Mouse (Mus musculus) erythroblast, embryonic 14.5 days (primary cell): ENCODE measurements around the gene Iqcb1. TPM values are rescaled to one million over a fixed set of nuclear protein-coding genes. Genes with fewer than 3 reads are reported as not detected.
A peak's percentile ranks its signal among the peaks of the same experiment; 100 is the strongest.

Experiments used
- H3K27me3 ChIP-seq: 2 replicates; pipeline ENCODE4 v1.6.1; 2012; ENCODE audit warnings: inconsistent platforms; ENCODE audit not compliant: control insufficient read depth
- H3K36me3 ChIP-seq: 2 replicates; pipeline ENCODE4 v1.6.1; 2012; ENCODE audit warnings: mild to moderate bottlenecking, inconsistent platforms; ENCODE audit not compliant: control insufficient read depth
- H3K4me1 ChIP-seq: 2 replicates; pipeline ENCODE4 v1.6.1; 2012; ENCODE audit warnings: inconsistent platforms; ENCODE audit not compliant: control insufficient read depth
- H3K4me3 ChIP-seq: replicated peaks from 2 replicates; pipeline ENCODE3; 2012; ENCODE audit warnings: moderate library complexity, mild to moderate bottlenecking, inconsistent platforms
- H3K9me3 ChIP-seq: 2 replicates; pipeline ENCODE4 v1.6.1; 2012; ENCODE audit warnings: low read length, inconsistent platforms, mixed read lengths; ENCODE audit not compliant: control insufficient read depth
- GATA1 ChIP-seq: IDR thresholded peaks from 2 replicates; pipeline ENCODE4 v1.6.1; 2012; ENCODE audit warnings: low read length, inconsistent platforms, mixed read lengths
- TAL1 ChIP-seq: IDR thresholded peaks from 3 replicates; pipeline ENCODE4 v1.6.1; 2012; ENCODE audit warnings: low read length, inconsistent platforms, mixed read lengths
- polyA plus RNA-seq: library from polyadenylated mRNA; stranded (reverse); fragments of >175 nt; gene quantifications from 2 replicates; pipeline ENCODE4 v1.2.3, GENCODE M21; 2012

The Iqcb1 gene
- polyA plus RNA-seq, 1 experiment: 0.23 TPM

- Histone ChIP-seq H3K27me3 (no peaks in the 10 kb centered on the region), H3K4me3 (no peak overlapping the region), H3K36me3 (peaks cover 18% of the 10 kb centered on the region), H3K4me1 (no peaks in the 10 kb centered on the region), H3K9me3 (no peaks in the 10 kb centered on the region)
- TF ChIP-seq TAL1 (no peak), GATA1 (no peak)
These were observed 35.4 kb downstream of the Iqcb1 start for GRCm38 (mm10) chr16:36863585-36863984.

DNA sequence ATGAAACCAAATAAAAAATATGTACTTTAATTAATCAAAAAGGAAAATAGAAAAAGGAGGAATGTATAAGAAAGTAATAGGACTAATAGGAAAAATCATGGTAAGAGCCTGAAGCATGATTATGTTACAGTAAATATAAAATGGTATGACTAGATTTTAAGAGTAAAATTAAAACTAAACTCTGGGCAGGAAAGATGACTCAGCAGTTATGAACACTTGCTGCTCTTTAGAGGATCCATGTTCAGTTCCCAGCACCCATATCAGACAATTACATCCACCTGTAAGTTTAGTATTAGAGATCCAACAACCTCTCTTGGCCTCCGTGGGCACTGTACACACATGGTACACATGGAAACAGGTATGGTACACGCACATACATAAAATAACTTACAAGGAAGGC is 41.3 kb downstream of the Iqcb1 start:
- peaks cover 31% of the 10 kb centered on the region for H3K36me3 ChIP-seq
- no peak overlapping the region for H3K4me3 ChIP-seq
- H3K27me3 ChIP-seq: no peaks in the 10 kb centered on the region
- TF ChIP-seq GATA1 (no peak), TAL1 (no peak)
- H3K9me3 ChIP-seq: no peaks in the 10 kb centered on the region
- peaks cover 7% of the 10 kb centered on the region for H3K4me1 ChIP-seq

- Histone ChIP-seq H3K4me3 (peak within 1 kb of the TSS; percentile 94), H3K27me3 (no peaks in the 10 kb centered on the region), H3K36me3 (peaks cover 17% of the 10 kb centered on the region), H3K4me1 (peaks cover 34% of the 10 kb centered on the region), H3K9me3 (no peaks in the 10 kb centered on the region)
- no peak for TF ChIP-seq TAL1
- no peak for TF ChIP-seq GATA1
These were observed 46.5 kb downstream of the Iqcb1 start, which contains the start of the genes Eaf2 and Golgb1 for GRCm38 (mm10) chr16:36874583-36875275. Gene Eaf2, minus strand, starts transcription at chr16:36875003. Gene Golgb1, plus strand, starts transcription at chr16:36875140.

DNA sequence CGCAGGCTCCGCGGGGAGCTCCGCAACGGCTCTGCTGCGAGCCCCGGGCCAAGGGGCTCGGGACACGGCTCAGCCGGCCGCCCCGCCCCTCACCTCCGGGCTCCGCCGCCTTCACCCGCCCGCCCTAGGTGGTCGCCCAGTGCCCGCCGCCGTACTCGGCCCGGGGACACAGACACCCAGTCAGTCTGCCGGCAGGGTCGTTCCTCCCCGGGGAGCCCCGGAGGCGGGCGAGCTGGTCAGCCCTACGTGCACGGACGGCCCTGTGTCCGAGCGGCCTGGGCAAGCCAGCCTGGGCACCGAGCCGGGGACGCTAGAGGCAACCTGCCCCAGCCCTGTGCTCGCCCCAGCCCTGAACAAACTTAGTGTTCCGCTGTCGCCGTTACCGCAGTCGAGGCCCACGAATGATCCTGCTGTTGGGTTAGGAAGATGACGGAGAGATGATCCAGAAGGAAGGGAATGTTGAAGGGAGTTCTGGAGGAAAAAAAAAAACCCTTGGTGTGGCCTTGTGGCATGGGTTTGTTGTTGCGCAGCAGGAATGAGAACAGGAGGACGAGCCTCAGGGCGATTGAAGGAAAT is 47.2 kb downstream of the Iqcb1 start:
- Histone ChIP-seq H3K9me3 (no peaks in the 10 kb centered on the region), H3K36me3 (peaks cover 16% of the 10 kb centered on the region), H3K27me3 (no peaks in the 10 kb centered on the region), H3K4me3 (peak overlapping the region; percentile 94), H3K4me1 (peaks cover 37% of the 10 kb centered on the region)
- TF ChIP-seq GATA1: no peak
- TF ChIP-seq TAL1: no peak

- no peaks in the 10 kb centered on the region for H3K27me3 ChIP-seq
- no peak overlapping the region for H3K4me3 ChIP-seq
- no peaks in the 10 kb centered on the region for H3K9me3 ChIP-seq
- TF ChIP-seq TAL1 (no peak), GATA1 (no peak)
- H3K4me1 ChIP-seq: peaks cover 45% of the 10 kb centered on the region
- H3K36me3 ChIP-seq: peaks cover 4% of the 10 kb centered on the region
These were observed 49.1 kb downstream of the Iqcb1 start for GRCm38 (mm10) chr16:36877316-36877715.

DNA sequence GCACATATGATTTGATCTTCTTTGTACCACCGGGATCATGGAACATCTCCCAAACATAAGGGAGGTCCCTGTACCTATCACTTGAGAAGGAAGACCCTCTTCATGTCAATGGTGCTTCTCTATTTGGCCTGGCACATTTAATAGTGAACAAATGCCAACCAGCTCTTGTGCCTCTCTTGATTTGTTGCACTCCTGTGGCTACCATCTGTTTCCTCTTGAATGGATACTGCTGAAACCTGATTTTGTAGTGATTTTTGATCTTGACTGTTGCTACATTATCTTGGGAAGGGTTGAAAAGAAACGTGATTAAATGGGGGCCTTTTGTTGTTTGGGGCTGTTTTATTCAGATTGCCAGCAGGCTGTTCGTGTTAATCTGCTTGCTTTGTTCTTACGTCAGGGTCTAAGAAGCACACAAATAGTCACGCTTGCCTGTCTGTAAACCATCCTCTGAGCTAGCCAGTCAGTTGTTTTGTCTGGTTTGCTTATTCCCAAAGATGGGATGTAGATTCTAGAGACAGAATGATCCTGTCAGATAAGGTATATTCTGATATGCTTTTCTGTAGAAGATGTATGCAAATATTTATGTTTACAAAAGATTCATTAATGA is 54.7 kb downstream of the Iqcb1 start:
- peaks cover 27% of the 10 kb centered on the region for H3K36me3 ChIP-seq
- H3K27me3 ChIP-seq: no peaks in the 10 kb centered on the region
- TF ChIP-seq TAL1 (no peak), GATA1 (no peak)
- no peak overlapping the region for H3K4me3 ChIP-seq
- H3K9me3 ChIP-seq: no peaks in the 10 kb centered on the region
- H3K4me1 ChIP-seq: peaks cover 33% of the 10 kb centered on the region

GRCm38 (mm10) chr16:36884881-36885280 is 56.7 kb downstream of the Iqcb1 start:
- Histone ChIP-seq H3K36me3 (peaks cover 42% of the 10 kb centered on the region), H3K4me3 (no peak overlapping the region), H3K9me3 (no peaks in the 10 kb centered on the region), H3K27me3 (no peaks in the 10 kb centered on the region), H3K4me1 (peaks cover 38% of the 10 kb centered on the region)
- TF ChIP-seq TAL1 (no peak), GATA1 (no peak)

DNA sequence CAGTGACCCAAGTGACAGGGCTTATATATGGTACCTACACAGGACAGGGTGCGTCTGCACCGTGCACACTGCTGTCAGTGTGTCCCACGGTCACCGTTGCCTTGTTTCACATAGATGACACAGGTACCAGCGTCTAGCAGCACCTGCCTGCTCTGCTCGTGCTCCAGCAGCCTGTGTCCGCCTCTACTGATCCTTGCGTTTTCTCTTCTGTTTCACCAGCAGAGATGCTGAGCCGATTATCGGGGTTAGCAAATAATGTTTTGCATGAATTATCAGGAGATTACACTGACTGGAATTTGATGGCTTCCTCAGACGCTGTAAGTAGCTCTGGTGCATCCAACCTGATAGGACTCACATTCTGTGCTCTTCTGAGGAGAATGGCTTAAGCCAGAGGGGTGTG is 57.7 kb downstream of the Iqcb1 start:
- TF ChIP-seq TAL1 (no peak), GATA1 (no peak)
- H3K4me3 ChIP-seq: no peak overlapping the region
- H3K27me3 ChIP-seq: no peaks in the 10 kb centered on the region
- H3K36me3 ChIP-seq: peaks cover 44% of the 10 kb centered on the region
- peaks cover 41% of the 10 kb centered on the region for H3K4me1 ChIP-seq
- H3K9me3 ChIP-seq: no peaks in the 10 kb centered on the region

DNA sequence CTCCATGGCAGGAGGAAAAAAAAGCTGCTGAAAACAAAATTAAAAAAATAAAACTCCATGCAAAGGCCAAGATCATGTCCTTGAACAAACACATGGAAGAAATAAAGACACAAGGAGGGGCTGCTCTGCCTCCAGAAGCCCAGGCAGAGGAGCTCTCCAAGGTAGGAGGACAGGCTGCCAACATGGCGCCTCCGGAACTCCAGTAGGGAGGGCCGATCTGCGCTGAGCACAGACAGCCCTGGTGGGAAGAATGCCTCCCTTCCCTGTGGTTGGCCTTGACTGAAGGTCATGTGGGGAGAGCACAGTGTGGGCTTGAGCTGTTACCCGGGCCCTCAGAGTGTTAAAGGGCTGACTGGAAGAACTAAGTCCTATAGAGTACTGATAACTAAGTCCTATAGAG is 59.4 kb downstream of the Iqcb1 start:
- no peaks in the 10 kb centered on the region for H3K9me3 ChIP-seq
- TF ChIP-seq TAL1 (no peak), GATA1 (no peak)
- peaks cover 55% of the 10 kb centered on the region for H3K4me1 ChIP-seq
- H3K36me3 ChIP-seq: peaks cover 58% of the 10 kb centered on the region
- no peak overlapping the region for H3K4me3 ChIP-seq
- H3K27me3 ChIP-seq: no peaks in the 10 kb centered on the region
